Mouse (Mus musculus): ENCODE measurements around the gene Mthfd2l. TPM values are rescaled to one million over a fixed set of nuclear protein-coding genes. Genes with fewer than 3 reads are reported as not detected.
A peak's percentile ranks its signal among the peaks of the same experiment; 100 is the strongest.

Mthfd2l gene
- polyA plus RNA-seq, 1 experiment from 2014 or later = 58.7 TPM

- H3K9me3 ChIP-seq (ENCODE audit: control insufficient read depth, low read length) = no peaks in the 10 kb centered on the region
- 70% methylated on average over 4 of the region's 4 CpGs for WGBS
- H3K4me2 ChIP-seq (ENCODE audit: low read length) = no peak overlapping the region
- ATAC-seq = peak; percentile 47; the same call in 1 of the 2 replicates
- no peaks in the 10 kb centered on the region for H3K4me1 ChIP-seq (replicated peaks; ENCODE audit: control insufficient read depth, insufficient read depth, low read length)
- no peak overlapping the region for H3K9ac ChIP-seq (replicated peaks; ENCODE audit: low read depth, low read length)
- H3K4me3 ChIP-seq (replicated peaks; ENCODE audit: low read length) = no peak overlapping the region
- H3K27me3 ChIP-seq (replicated peaks; ENCODE audit: control insufficient read depth, insufficient read depth, low read length) = no peaks in the 10 kb centered on the region
- no peak overlapping the region for H3K27ac ChIP-seq (ENCODE audit: low read length)
- peaks cover 6% of the 10 kb centered on the region; the same call in 1 of the 2 replicates for H3K36me3 ChIP-seq (ENCODE audit: control insufficient read depth, insufficient read depth)
Observed at GRCm38 (mm10) chr5:90977244-90977643, 46.3 kb downstream of the Mthfd2l start.

GRCm38 (mm10) chr5:90980297-90980696, 49.4 kb downstream of the Mthfd2l start:
- H3K4me2 ChIP-seq (ENCODE audit: low read length) = no peak overlapping the region
- H3K27ac ChIP-seq (ENCODE audit: low read length) = no peak overlapping the region
- no peak overlapping the region for H3K4me3 ChIP-seq (replicated peaks; ENCODE audit: low read length)
- H3K27me3 ChIP-seq (replicated peaks; ENCODE audit: control insufficient read depth, insufficient read depth, low read length) = no peaks in the 10 kb centered on the region
- WGBS = 83% methylated on average over 7 of the region's 7 CpGs
- no peak for ATAC-seq
- H3K4me1 ChIP-seq (replicated peaks; ENCODE audit: control insufficient read depth, insufficient read depth, low read length) = no peaks in the 10 kb centered on the region
- H3K9ac ChIP-seq (replicated peaks; ENCODE audit: low read depth, low read length) = no peak overlapping the region
- H3K9me3 ChIP-seq (ENCODE audit: control insufficient read depth, low read length) = no peaks in the 10 kb centered on the region
- no peaks in the 10 kb centered on the region for H3K36me3 ChIP-seq (ENCODE audit: control insufficient read depth, insufficient read depth)

GRCm38 (mm10) chr5:90987605-90988004, 56.7 kb downstream of the Mthfd2l start:
- peak; percentile 97 for ATAC-seq
- Histone ChIP-seq H3K27me3 (replicated peaks; ENCODE audit: control insufficient read depth, insufficient read depth, low read length) (no peaks in the 10 kb centered on the region), H3K4me2 (ENCODE audit: low read length) (no peak overlapping the region), H3K4me3 (replicated peaks; ENCODE audit: low read length) (no peak overlapping the region), H3K9me3 (ENCODE audit: control insufficient read depth, low read length) (no peaks in the 10 kb centered on the region), H3K36me3 (ENCODE audit: control insufficient read depth, insufficient read depth) (no peaks in the 10 kb centered on the region), H3K27ac (ENCODE audit: low read length) (no peak overlapping the region), H3K9ac (replicated peaks; ENCODE audit: low read depth, low read length) (no peak overlapping the region), H3K4me1 (replicated peaks; ENCODE audit: control insufficient read depth, insufficient read depth, low read length) (no peaks in the 10 kb centered on the region)
- WGBS = 10% methylated on average over 5 of the region's 5 CpGs

DNA sequence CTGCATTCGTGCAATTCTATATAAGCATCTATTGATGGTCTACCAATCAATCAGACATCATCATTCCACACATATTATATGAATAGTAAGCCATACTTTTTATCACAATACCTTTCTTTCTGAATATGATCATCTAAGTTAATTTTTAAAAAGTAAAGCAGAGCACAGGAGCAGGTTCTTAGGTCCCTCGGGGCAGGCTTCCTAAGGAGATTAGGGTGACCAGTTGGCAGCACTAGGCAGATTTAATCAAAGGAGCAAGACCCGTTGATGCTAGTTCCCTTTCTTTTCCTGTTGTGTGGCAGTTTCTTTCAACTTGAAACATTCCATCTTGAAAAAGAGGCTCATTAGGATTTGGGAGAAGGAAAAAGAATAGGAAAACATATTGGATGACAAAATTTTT, 57.2 kb downstream of the Mthfd2l start:
- Histone ChIP-seq H3K27ac (ENCODE audit: low read length) (no peak overlapping the region), H3K4me2 (ENCODE audit: low read length) (no peak overlapping the region), H3K4me1 (replicated peaks; ENCODE audit: control insufficient read depth, insufficient read depth, low read length) (no peaks in the 10 kb centered on the region), H3K36me3 (ENCODE audit: control insufficient read depth, insufficient read depth) (no peaks in the 10 kb centered on the region), H3K4me3 (replicated peaks; ENCODE audit: low read length) (no peak overlapping the region), H3K27me3 (replicated peaks; ENCODE audit: control insufficient read depth, insufficient read depth, low read length) (no peaks in the 10 kb centered on the region), H3K9ac (replicated peaks; ENCODE audit: low read depth, low read length) (no peak overlapping the region), H3K9me3 (ENCODE audit: control insufficient read depth, low read length) (no peaks in the 10 kb centered on the region)
- ATAC-seq = no peak
- WGBS = 18% methylated on average over 3 of the region's 3 CpGs

GRCm38 (mm10) chr5:90988592-90988991, 57.7 kb downstream of the Mthfd2l start:
- 78% methylated on average over 4 of the region's 4 CpGs for WGBS
- Histone ChIP-seq H3K9ac (replicated peaks; ENCODE audit: low read depth, low read length) (no peak overlapping the region), H3K4me1 (replicated peaks; ENCODE audit: control insufficient read depth, insufficient read depth, low read length) (no peaks in the 10 kb centered on the region), H3K4me3 (replicated peaks; ENCODE audit: low read length) (no peak overlapping the region), H3K4me2 (ENCODE audit: low read length) (no peak overlapping the region), H3K36me3 (ENCODE audit: control insufficient read depth, insufficient read depth) (no peaks in the 10 kb centered on the region), H3K27ac (ENCODE audit: low read length) (no peak overlapping the region), H3K9me3 (ENCODE audit: control insufficient read depth, low read length) (no peaks in the 10 kb centered on the region), H3K27me3 (replicated peaks; ENCODE audit: control insufficient read depth, insufficient read depth, low read length) (no peaks in the 10 kb centered on the region)
- ATAC-seq = no peak

- H3K27me3 ChIP-seq (replicated peaks; ENCODE audit: control insufficient read depth, insufficient read depth, low read length) = no peaks in the 10 kb centered on the region
- H3K9ac ChIP-seq (replicated peaks; ENCODE audit: low read depth, low read length) = no peak overlapping the region
- H3K36me3 ChIP-seq (ENCODE audit: control insufficient read depth, insufficient read depth) = no peaks in the 10 kb centered on the region
- H3K4me2 ChIP-seq (ENCODE audit: low read length) = no peak overlapping the region
- H3K9me3 ChIP-seq (ENCODE audit: control insufficient read depth, low read length) = no peaks in the 10 kb centered on the region
- no peak overlapping the region for H3K4me3 ChIP-seq (replicated peaks; ENCODE audit: low read length)
- no peaks in the 10 kb centered on the region for H3K4me1 ChIP-seq (replicated peaks; ENCODE audit: control insufficient read depth, insufficient read depth, low read length)
- no peak overlapping the region for H3K27ac ChIP-seq (ENCODE audit: low read length)
- 91% methylated on average over 8 of the region's 8 CpGs for WGBS
- no peak for ATAC-seq
Observed at GRCm38 (mm10) chr5:90999942-91000341, 69.0 kb downstream of the Mthfd2l start.

GRCm38 (mm10) chr5:91015216-91015615, 84.3 kb downstream of the Mthfd2l start:
- Histone ChIP-seq H3K27ac (ENCODE audit: low read length) (no peak overlapping the region), H3K4me3 (replicated peaks; ENCODE audit: low read length) (no peak overlapping the region), H3K9ac (replicated peaks; ENCODE audit: low read depth, low read length) (no peak overlapping the region), H3K27me3 (replicated peaks; ENCODE audit: control insufficient read depth, insufficient read depth, low read length) (no peaks in the 10 kb centered on the region), H3K36me3 (ENCODE audit: control insufficient read depth, insufficient read depth) (no peaks in the 10 kb centered on the region), H3K9me3 (ENCODE audit: control insufficient read depth, low read length) (no peaks in the 10 kb centered on the region), H3K4me1 (replicated peaks; ENCODE audit: control insufficient read depth, insufficient read depth, low read length) (no peaks in the 10 kb centered on the region), H3K4me2 (ENCODE audit: low read length) (no peak overlapping the region)
- no peak for ATAC-seq
- 93% methylated on average over 10 of the region's 10 CpGs for WGBS

- no peaks in the 10 kb centered on the region for H3K36me3 ChIP-seq (ENCODE audit: control insufficient read depth, insufficient read depth)
- no peaks in the 10 kb centered on the region for H3K27me3 ChIP-seq (replicated peaks; ENCODE audit: control insufficient read depth, insufficient read depth, low read length)
- no peak overlapping the region for H3K4me3 ChIP-seq (replicated peaks; ENCODE audit: low read length)
- no peak overlapping the region for H3K9ac ChIP-seq (replicated peaks; ENCODE audit: low read depth, low read length)
- H3K4me2 ChIP-seq (ENCODE audit: low read length) = no peak overlapping the region
- no peak overlapping the region for H3K27ac ChIP-seq (ENCODE audit: low read length)
- ATAC-seq = no peak
- 95% methylated on average over 8 of the region's 8 CpGs for WGBS
- no peaks in the 10 kb centered on the region for H3K9me3 ChIP-seq (ENCODE audit: control insufficient read depth, low read length)
- no peaks in the 10 kb centered on the region for H3K4me1 ChIP-seq (replicated peaks; ENCODE audit: control insufficient read depth, insufficient read depth, low read length)
Observed at GRCm38 (mm10) chr5:91023114-91023513, 92.2 kb downstream of the Mthfd2l start.

- no peak for ATAC-seq
- 90% methylated on average over 6 of the region's 6 CpGs for WGBS
Observed at GRCm38 (mm10) chr5:91027164-91027563, 96.2 kb downstream of the Mthfd2l start, which contains the start of gene Epgn. TSS of gene Epgn (plus strand) at chr5:91027464.

DNA sequence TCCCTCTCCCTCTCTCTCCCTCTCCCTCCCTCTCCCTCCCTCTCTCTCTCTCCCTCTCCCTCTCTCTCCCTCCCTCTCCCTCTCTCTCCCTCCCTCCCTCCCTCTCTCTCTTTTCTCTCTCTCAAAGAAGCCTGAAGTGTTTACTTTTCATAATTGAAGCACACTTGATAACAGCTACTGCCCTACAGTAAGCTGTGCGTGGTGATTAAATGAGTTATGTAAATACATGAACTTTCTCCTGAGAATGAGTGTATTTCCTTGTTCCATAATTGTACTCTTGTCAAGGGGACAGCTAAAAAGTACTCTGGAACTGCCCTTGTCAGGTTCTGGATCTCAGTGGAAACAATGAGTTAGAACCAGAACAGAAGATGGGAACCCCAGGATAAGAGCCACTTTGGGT, 96.9 kb downstream of the Mthfd2l start:
- no peak overlapping the region for H3K9ac ChIP-seq (replicated peaks; ENCODE audit: low read depth, low read length)
- no peak overlapping the region for H3K27ac ChIP-seq (ENCODE audit: low read length)
- no peaks in the 10 kb centered on the region for H3K9me3 ChIP-seq (ENCODE audit: control insufficient read depth, low read length)
- WGBS = 64% methylated on average over 1 of the region's 1 CpGs
- no peaks in the 10 kb centered on the region for H3K36me3 ChIP-seq (ENCODE audit: control insufficient read depth, insufficient read depth)
- H3K27me3 ChIP-seq (replicated peaks; ENCODE audit: control insufficient read depth, insufficient read depth, low read length) = no peaks in the 10 kb centered on the region
- H3K4me2 ChIP-seq (ENCODE audit: low read length) = no peak overlapping the region
- no peak for ATAC-seq
- H3K4me1 ChIP-seq (replicated peaks; ENCODE audit: control insufficient read depth, insufficient read depth, low read length) = no peaks in the 10 kb centered on the region
- no peak overlapping the region for H3K4me3 ChIP-seq (replicated peaks; ENCODE audit: low read length)

More at GRCm38 (mm10) chr5:91027164-91027563, 96.2 kb downstream of the Mthfd2l start, which contains the start of gene Epgn:
- H3K4me3 ChIP-seq (replicated peaks; ENCODE audit: low read length) = no peak within 1 kb of the TSS
- no peak within 1 kb of the TSS for H3K4me2 ChIP-seq (ENCODE audit: low read length)
- H3K27ac ChIP-seq (ENCODE audit: low read length) = no peak within 1 kb of the TSS
- H3K27me3 ChIP-seq (replicated peaks; ENCODE audit: control insufficient read depth, insufficient read depth, low read length) = no peaks in the 10 kb centered on the region
- no peak within 1 kb of the TSS for H3K9ac ChIP-seq (replicated peaks; ENCODE audit: low read depth, low read length)
- no peaks in the 10 kb centered on the region for H3K4me1 ChIP-seq (replicated peaks; ENCODE audit: control insufficient read depth, insufficient read depth, low read length)
- no peaks in the 10 kb centered on the region for H3K36me3 ChIP-seq (ENCODE audit: control insufficient read depth, insufficient read depth)
- H3K9me3 ChIP-seq (ENCODE audit: control insufficient read depth, low read length) = no peaks in the 10 kb centered on the region

Measured in forebrain, embryonic 16.5 days (tissue).